Mouse (Mus musculus) midbrain, embryonic 15.5 days (tissue): ENCODE data around the gene Resf1. TPM values are rescaled to one million over a fixed set of nuclear protein-coding genes. Genes with fewer than 3 reads are reported as not detected.
"Not testable (repeated sequence)": the region's sequence is repeated elsewhere in the genome, so short reads cannot be mapped to it uniquely, and the experiment has no call there.

Experiments used
- ATAC-seq: fragments of 200-750 bp; cut with Nextera tagmentation; replicated peaks from 2 replicates; pipeline ENCODE4 v1.8.0; 2017; ENCODE audit warnings: moderate TSS enrichment
- H3K27ac ChIP-seq: fragments of 300-500 bp; sonication (generic); 2 replicates; pipeline ENCODE4 v1.5.1; 2015; ENCODE audit warnings: mild to moderate bottlenecking, inconsistent platforms
- H3K27me3 ChIP-seq: fragments of 300-500 bp; sonication (generic); replicated peaks from 2 replicates; pipeline ENCODE4 v1.6.1; 2015; ENCODE audit warnings: inconsistent platforms
- H3K36me3 ChIP-seq: fragments of 300-500 bp; sonication (generic); replicated peaks from 2 replicates; pipeline ENCODE4 v1.6.1; 2015; ENCODE audit warnings: inconsistent platforms
- H3K4me1 ChIP-seq: fragments of 300-500 bp; sonication (generic); 2 replicates; pipeline ENCODE4 v1.6.1; 2015; ENCODE audit warnings: inconsistent platforms
- H3K4me2 ChIP-seq: fragments of 300-500 bp; sonication (generic); 2 replicates; pipeline ENCODE4 v1.6.1; 2015; ENCODE audit warnings: inconsistent platforms, mild to moderate bottlenecking, moderate library complexity
- H3K4me3 ChIP-seq: fragments of 300-500 bp; sonication (generic); 2 replicates; pipeline ENCODE4 v1.5.1; 2015; ENCODE audit warnings: mild to moderate bottlenecking, inconsistent platforms
- H3K9ac ChIP-seq: fragments of 300-500 bp; sonication (generic); 2 replicates; pipeline ENCODE4 v1.6.1; 2015; ENCODE audit warnings: mild to moderate bottlenecking, inconsistent platforms
- H3K9me3 ChIP-seq: fragments of 300-500 bp; sonication (generic); 2 replicates; pipeline ENCODE4 v1.6.1; 2016; ENCODE audit warnings: inconsistent platforms
- WGBS: fragments of 180-500 bp; shearing (Covaris S2); methylation state at CpG from one replicate; pipeline ENCODE4 v1.1.7; 2015; ENCODE audit warnings: mixed read lengths; 5-methylcytosine and 5-hydroxymethylcytosine counted together
- polyA plus RNA-seq: library from polyadenylated mRNA; unstranded; fragments of >200 nt; fragmentation: Nextera tagmentation; extraction: Ambion mirVana; gene quantifications from 2 replicates; pipeline ENCODE4 v1.2.1, GENCODE M21; 2015

Resf1 gene
- polyA plus RNA-seq, 1 experiment from 2014 or later = 34.8 TPM

DNA sequence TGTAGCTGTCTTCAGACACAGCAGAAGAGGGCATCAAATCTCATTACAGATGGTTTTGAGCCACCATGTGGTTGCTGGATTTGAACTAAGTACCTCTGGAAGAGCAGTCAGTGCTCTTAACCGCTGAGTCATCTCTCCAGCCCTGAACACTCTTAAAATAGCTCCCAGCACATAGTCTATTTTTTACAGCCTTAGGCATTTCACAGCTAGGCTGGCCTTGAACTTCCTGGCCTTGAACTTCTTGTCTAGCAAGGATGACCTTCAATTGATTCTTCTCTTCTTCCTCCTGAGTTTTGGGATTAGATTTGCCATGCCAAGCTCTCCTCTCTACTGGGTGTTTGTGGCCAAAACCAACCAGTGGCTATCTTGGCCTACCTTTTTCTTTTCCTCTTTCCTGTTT is 2.6 kb downstream of the Resf1 start:
- Histone ChIP-seq H3K36me3 (peaks cover 4% of the 10 kb centered on the region; the same call in 1 of the 2 replicates), H3K27ac (no peak overlapping the region), H3K9ac (no peak overlapping the region), H3K9me3 (no peaks in the 10 kb centered on the region), H3K4me3 (no peak overlapping the region), H3K4me1 (peaks cover 20% of the 10 kb centered on the region), H3K4me2 (no peak overlapping the region), H3K27me3 (no peaks in the 10 kb centered on the region)
- ATAC-seq = no peak
- 95% methylated on average over 1 of the region's 1 CpGs for WGBS

DNA sequence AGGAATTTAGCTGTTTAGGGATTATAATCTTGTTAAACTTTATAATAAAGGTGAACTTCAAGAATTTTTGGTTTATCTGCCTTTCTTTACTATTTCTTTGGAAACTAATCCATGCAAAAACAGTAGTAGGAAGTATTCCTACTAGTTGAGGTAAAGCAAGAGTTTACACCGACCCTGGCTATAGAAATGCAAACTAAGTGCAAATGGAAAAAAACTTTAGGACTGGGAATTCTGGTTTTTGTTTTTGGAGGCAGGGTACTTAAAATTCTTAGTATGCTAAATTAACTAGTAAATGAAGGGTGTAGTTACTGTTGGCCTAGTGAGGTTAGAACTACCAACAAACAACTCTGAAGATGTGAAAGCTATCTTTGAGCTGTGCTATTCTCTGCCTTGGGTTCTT is 3.0 kb downstream of the Resf1 start:
- H3K27ac ChIP-seq = no peak overlapping the region
- peaks cover 20% of the 10 kb centered on the region for H3K4me1 ChIP-seq
- no peak for ATAC-seq
- no peak overlapping the region for H3K4me2 ChIP-seq
- no peak overlapping the region for H3K4me3 ChIP-seq
- H3K9ac ChIP-seq = no peak overlapping the region
- H3K36me3 ChIP-seq = peaks cover 4% of the 10 kb centered on the region; the same call in 1 of the 2 replicates
- H3K9me3 ChIP-seq = no peaks in the 10 kb centered on the region
- H3K27me3 ChIP-seq = no peaks in the 10 kb centered on the region
- 73% methylated on average over 1 of the region's 1 CpGs for WGBS

DNA sequence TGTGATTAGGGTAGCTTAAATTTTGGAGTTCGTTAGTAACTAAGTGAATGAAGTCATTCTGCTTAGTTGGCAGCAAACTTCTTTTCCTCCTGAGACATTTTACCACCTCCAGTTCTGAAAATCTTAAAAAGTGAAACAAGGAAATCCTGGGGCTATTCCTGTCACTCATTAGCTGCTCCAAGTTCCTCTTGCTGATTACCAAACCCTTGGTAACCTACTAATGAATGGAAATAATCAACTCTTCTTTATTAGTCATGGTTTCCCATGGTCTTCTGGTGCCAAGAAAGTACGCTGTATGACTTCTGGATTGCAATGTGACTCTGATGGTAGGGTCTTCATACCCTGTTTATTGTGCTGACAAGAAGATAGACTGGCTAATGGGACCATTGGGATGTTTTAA is 5.7 kb downstream of the Resf1 start:
- Histone ChIP-seq H3K4me3 (no peak overlapping the region), H3K4me2 (no peak overlapping the region), H3K4me1 (peaks cover 15% of the 10 kb centered on the region), H3K27ac (no peak overlapping the region), H3K27me3 (no peaks in the 10 kb centered on the region), H3K9me3 (no peaks in the 10 kb centered on the region), H3K36me3 (peaks cover 16% of the 10 kb centered on the region; the same call in 1 of the 2 replicates), H3K9ac (no peak overlapping the region)
- ATAC-seq = no peak
- WGBS = 96% methylated on average over 2 of the region's 2 CpGs

DNA sequence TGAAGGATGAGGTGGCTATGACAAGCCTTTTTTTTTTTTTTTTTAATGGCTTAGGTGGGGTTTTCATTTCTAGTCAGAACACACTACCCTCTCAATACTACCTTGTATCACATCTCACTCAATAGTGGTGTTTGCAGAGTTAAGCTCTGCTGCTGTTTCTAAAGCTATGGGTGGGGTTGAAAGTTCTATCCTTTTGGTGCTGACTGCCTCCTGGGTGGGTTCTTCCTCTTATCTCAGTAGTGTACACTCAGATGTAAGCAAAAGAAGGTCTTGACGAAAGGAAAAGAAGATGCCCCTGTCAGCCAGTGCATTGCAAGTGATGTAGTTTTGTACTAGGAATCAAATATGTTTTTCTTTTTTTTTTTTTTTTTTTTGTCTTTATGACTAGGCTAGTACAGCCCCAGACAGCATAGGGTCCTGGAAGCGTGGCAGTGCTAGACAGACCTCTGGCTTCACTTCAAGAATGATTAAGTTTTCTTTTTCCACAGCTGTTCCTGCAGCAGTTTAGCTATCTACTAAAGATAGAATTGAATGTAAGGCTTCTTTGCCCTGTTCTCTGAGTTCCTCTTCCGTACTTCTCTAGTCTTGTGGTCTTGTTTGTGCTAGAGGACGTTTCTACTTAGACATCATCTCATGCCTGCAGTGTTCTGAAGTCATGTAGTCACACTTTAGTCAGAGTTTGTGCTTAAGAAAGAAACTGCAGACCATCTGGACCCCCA is 14.5 kb downstream of the Resf1 start:
- Histone ChIP-seq H3K36me3 (peaks cover 68% of the 10 kb centered on the region), H3K27ac (no peak overlapping the region), H3K9me3 (no peaks in the 10 kb centered on the region), H3K27me3 (no peaks in the 10 kb centered on the region), H3K4me2 (no peak overlapping the region), H3K4me3 (no peak overlapping the region), H3K9ac (no peak overlapping the region), H3K4me1 (no peaks in the 10 kb centered on the region)
- no peak for ATAC-seq
- 95% methylated on average over 4 of the region's 4 CpGs for WGBS

DNA sequence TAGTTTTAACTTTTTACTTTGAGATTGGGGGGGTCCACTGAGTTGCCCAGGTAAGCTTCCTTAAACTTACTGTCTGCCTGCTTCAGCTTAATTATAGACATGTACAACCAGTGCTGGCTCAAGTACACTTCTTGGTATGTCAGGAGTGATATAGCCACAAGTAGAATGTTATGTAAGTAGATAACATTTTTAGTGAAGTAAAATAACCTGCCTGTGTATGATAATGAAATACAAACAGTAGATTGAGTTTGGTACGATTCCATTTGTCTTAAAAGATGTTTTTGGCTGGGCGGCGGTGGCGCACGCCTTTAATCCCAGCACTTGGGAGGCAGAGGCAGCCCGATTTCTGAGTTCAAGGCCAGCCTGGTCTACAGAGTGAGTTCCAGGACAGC is 15.0 kb downstream of the Resf1 start:
- no peak overlapping the region for H3K27ac ChIP-seq
- no peaks in the 10 kb centered on the region for H3K9me3 ChIP-seq
- no peaks in the 10 kb centered on the region for H3K4me1 ChIP-seq
- H3K4me2 ChIP-seq = no peak overlapping the region
- no peak for ATAC-seq
- peaks cover 74% of the 10 kb centered on the region for H3K36me3 ChIP-seq
- 95% methylated on average over 6 of the region's 6 CpGs for WGBS
- H3K4me3 ChIP-seq = no peak overlapping the region
- H3K27me3 ChIP-seq = no peaks in the 10 kb centered on the region
- no peak overlapping the region for H3K9ac ChIP-seq

DNA sequence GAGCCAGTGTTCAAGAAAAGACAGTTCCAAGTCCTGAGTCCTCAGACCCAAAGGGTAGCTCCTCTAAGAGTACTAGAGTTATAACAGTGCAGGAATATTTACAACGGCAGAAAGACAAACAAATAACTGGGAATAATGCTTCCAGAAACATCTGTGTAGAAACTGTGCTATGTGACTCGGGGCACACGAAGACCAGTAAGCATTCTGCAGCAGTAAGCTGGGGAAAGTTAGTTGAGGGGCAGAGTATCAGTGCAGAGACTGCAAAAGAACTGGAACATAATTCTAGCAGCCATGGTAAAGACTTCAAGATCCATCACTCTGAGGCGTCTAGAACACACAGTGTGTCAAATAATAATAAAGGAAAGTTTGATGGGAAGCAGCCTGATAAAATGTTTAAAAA is 19.9 kb downstream of the Resf1 start:
- no peaks in the 10 kb centered on the region for H3K27me3 ChIP-seq
- peaks cover 63% of the 10 kb centered on the region for H3K36me3 ChIP-seq
- no peak overlapping the region for H3K9ac ChIP-seq
- WGBS = 98% methylated on average over 4 of the region's 4 CpGs
- no peaks in the 10 kb centered on the region for H3K9me3 ChIP-seq
- H3K4me2 ChIP-seq = no peak overlapping the region
- no peak overlapping the region for H3K27ac ChIP-seq
- no peak for ATAC-seq
- H3K4me1 ChIP-seq = no peaks in the 10 kb centered on the region
- no peak overlapping the region for H3K4me3 ChIP-seq

DNA sequence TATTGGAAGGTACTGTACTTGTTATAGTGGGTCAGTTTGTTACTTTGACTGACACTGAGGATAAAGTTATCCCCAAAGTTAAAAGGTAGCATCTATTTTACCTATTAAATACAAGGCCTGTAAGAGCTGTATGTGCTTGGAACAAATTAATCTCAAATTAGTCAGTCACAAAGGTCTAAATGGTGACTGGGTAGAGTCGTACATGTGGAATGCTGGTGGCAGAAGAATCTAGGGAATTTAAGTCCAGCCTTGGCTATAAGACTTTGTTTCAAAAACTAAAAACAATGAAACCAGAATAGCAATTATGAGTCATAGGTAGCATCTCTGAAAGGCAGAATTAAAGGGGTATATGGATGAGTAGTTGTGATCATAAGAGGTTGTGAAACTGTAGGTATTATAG is 21.1 kb downstream of the Resf1 start:
- no peak for ATAC-seq
- Histone ChIP-seq H3K27me3 (no peaks in the 10 kb centered on the region), H3K4me2 (no peak overlapping the region), H3K4me3 (no peak overlapping the region), H3K27ac (no peak overlapping the region), H3K9ac (no peak overlapping the region), H3K36me3 (peaks cover 70% of the 10 kb centered on the region), H3K4me1 (no peaks in the 10 kb centered on the region), H3K9me3 (no peaks in the 10 kb centered on the region)
- 92% methylated on average over 1 of the region's 1 CpGs for WGBS

DNA sequence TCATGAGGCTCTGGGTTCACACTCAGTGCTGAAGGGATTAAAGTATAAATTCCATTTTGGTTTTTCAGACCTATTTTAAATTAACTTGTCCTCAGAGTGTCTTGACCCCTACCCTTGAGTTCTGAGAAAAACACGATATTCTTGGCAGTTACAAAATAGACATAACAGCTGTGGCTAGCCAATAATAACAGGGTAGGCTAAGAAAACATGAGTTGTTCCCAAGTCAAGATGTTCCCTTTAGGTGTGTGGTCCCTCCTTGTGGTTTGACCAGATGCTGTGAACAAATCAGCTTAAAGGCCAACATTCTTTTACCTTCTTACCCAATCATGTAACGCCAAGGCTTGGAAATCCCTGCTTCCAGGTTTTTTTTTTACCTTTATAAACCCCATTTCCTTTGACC is 23.8 kb downstream of the Resf1 start:
- H3K36me3 ChIP-seq = peaks cover 55% of the 10 kb centered on the region
- no peak for ATAC-seq
- 92% methylated on average over 2 of the region's 2 CpGs for WGBS

DNA sequence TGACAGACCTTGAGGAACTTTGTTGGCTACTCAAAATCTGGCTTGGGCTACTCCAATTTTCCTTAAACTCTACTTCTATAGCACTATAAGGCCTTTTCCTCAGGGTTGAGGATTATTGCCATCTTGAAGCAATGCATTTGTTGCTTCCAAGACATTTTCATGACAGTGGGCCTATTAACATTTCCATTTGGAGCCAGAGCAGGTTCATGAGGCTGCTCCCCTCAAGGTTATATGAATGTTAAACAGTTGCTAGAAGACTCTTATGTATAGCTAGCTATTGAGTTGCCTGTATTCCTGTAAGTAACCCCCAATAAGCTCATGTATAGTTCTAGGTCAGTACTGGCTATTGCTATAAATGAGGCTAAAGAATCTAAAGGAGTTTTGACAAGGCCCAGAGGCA is 28.8 kb downstream of the Resf1 start:
- Histone ChIP-seq H3K9me3 (no peaks in the 10 kb centered on the region), H3K4me1 (no peaks in the 10 kb centered on the region), H3K27ac (no peak overlapping the region), H3K4me3 (no peak overlapping the region), H3K27me3 (no peaks in the 10 kb centered on the region), H3K36me3 (peaks cover 30% of the 10 kb centered on the region), H3K9ac (no peak overlapping the region), H3K4me2 (no peak overlapping the region)
- ATAC-seq = no peak

More for the DNA sequence above, 23.8 kb downstream of the Resf1 start:
- H3K9ac ChIP-seq = no peak overlapping the region
- no peak overlapping the region for H3K4me2 ChIP-seq
- no peaks in the 10 kb centered on the region for H3K27me3 ChIP-seq
- H3K4me3 ChIP-seq = no peak overlapping the region
- no peaks in the 10 kb centered on the region for H3K4me1 ChIP-seq
- H3K27ac ChIP-seq = no peak overlapping the region
- no peaks in the 10 kb centered on the region for H3K9me3 ChIP-seq

DNA sequence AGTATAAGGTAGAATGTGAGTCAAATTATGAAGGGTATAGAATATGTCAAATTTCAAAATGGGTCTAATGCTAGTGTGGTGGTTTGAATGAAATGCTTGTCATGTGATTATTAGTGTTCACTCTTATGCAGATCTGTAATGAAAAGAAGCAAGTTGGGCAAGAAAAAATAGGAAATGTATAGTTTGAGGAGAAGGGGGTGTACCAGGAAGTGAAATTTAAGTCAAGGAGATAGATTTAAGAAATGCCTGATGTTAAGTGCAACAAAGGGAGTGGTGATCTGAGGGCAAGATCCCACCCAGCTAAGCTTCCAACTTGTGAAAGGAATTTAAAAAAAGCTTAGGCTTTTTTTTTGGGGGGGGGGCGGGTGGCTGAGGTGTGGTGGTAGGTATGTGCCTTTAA is 29.4 kb downstream of the Resf1 start:
- peaks cover 24% of the 10 kb centered on the region for H3K36me3 ChIP-seq
- H3K27ac ChIP-seq = no peak overlapping the region
- H3K4me2 ChIP-seq = no peak overlapping the region
- no peak overlapping the region for H3K9ac ChIP-seq
- 100% methylated on average over 1 of the region's 1 CpGs for WGBS
- H3K4me3 ChIP-seq = no peak overlapping the region
- no peaks in the 10 kb centered on the region for H3K9me3 ChIP-seq
- no peaks in the 10 kb centered on the region for H3K4me1 ChIP-seq
- no peak for ATAC-seq
- no peaks in the 10 kb centered on the region for H3K27me3 ChIP-seq

DNA sequence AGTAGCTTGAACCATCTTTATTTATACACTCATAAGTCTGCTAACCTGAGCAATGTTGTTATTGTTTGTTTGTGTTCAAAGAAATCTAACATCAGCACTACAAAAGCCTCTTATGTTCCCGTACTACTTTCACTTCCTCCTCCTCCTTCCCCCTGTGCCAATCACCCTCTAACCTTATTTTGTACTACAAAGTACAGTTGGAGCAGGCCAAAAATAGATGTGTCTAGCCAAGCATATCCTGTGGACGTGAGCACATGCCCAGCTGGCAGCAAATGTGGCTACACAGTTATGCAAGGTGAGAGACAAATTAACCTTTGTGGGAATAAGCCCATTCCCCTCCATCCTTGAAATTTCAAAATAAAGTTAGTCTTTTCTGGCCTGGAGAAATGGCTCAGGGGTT is 34.6 kb downstream of the Resf1 start:
- H3K4me2 ChIP-seq = no peak overlapping the region
- WGBS = 67% methylated on average over 2 of the region's 2 CpGs

DNA sequence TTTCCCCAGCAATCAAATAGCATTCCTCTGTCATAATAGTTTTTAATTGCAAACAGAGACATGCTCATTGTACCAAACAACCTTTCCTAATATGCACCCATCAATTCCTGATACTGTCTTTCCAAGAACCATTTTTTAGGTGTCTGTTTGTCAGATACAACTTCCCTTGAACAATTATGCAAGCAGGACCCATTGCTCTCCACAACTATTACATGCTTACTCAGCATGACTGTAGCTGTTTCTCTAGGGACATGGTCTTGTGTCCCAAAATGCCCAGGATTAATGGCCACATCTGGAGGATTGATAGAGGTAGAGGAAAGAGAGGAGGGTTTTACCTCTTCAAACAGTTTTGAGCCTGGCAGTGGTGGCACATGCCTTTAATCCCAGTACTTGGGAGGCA is 35.2 kb downstream of the Resf1 start:
- Histone ChIP-seq H3K36me3 (no peaks in the 10 kb centered on the region), H3K9me3 (no peaks in the 10 kb centered on the region), H3K27me3 (no peaks in the 10 kb centered on the region), H3K4me1 (no peaks in the 10 kb centered on the region), H3K4me3 (no peak overlapping the region), H3K9ac (no peak overlapping the region), H3K4me2 (no peak overlapping the region), H3K27ac (no peak overlapping the region)
- ATAC-seq = no peak

More for the DNA sequence above, 34.6 kb downstream of the Resf1 start:
- H3K9me3 ChIP-seq = no peaks in the 10 kb centered on the region
- no peaks in the 10 kb centered on the region for H3K36me3 ChIP-seq
- H3K27me3 ChIP-seq = no peaks in the 10 kb centered on the region
- H3K4me1 ChIP-seq = no peaks in the 10 kb centered on the region
- H3K4me3 ChIP-seq = no peak overlapping the region
- no peak for ATAC-seq
- H3K9ac ChIP-seq = no peak overlapping the region
- no peak overlapping the region for H3K27ac ChIP-seq

DNA sequence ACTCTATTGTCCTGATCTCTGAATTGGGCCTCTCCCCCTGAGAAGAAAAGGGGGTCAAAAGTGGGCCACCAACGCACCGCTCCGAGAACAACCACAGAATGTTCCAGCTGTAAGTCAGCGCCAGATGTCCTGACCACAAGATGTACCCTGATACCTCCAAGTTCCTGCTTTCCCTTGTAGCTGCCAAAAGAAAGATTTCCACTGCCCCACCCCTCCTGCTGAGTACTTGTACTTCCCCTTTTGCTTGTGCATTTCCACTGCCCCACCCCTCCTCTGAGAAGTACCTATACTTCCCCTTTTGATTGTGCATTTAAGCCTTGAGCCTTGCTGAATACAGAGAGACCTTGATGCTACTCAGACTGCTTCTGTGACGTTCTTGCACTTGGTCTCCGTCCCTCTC is 39.0 kb downstream of the Resf1 start:
- not testable (repeated sequence) for H3K9ac ChIP-seq, H3K4me2 ChIP-seq, H3K9me3 ChIP-seq, H3K27ac ChIP-seq, ATAC-seq, H3K4me1 ChIP-seq, H3K36me3 ChIP-seq, H3K27me3 ChIP-seq, H3K4me3 ChIP-seq
- 92% methylated on average over 6 of the region's 6 CpGs for WGBS
